Mouse (Mus musculus) hindbrain, embryonic 13.5 days (tissue): ENCODE results near the gene Ncdn. TPM values are rescaled to one million over a fixed set of nuclear protein-coding genes. Genes with fewer than 3 reads are reported as not detected.
A peak's percentile ranks its signal among the peaks of the same experiment; 100 is the strongest.

Source experiments
- ATAC-seq: fragments of 200-750 bp; cut with Nextera tagmentation; 2 replicates; pipeline ENCODE4 v1.8.0; 2017; ENCODE audit warnings: moderate TSS enrichment; ENCODE audit not compliant: low FRiP score
- H3K27ac ChIP-seq: fragments of 300-500 bp; sonication (generic); 2 replicates; pipeline ENCODE4 v1.5.1; 2015; ENCODE audit warnings: inconsistent platforms, mild to moderate bottlenecking, moderate library complexity
- H3K27me3 ChIP-seq: fragments of 300-500 bp; sonication (generic); 2 replicates; pipeline ENCODE4 v1.6.1; 2015; ENCODE audit warnings: mild to moderate bottlenecking, inconsistent platforms
- H3K36me3 ChIP-seq: fragments of 300-500 bp; sonication (generic); 2 replicates; pipeline ENCODE4 v1.6.1; 2015; ENCODE audit warnings: mild to moderate bottlenecking, inconsistent platforms
- H3K4me1 ChIP-seq: fragments of 300-500 bp; sonication (generic); replicated peaks from 2 replicates; pipeline ENCODE4 v1.6.1; 2015; ENCODE audit warnings: inconsistent platforms
- H3K4me2 ChIP-seq: fragments of 300-500 bp; sonication (generic); 2 replicates; pipeline ENCODE4 v1.6.1; 2015; ENCODE audit warnings: inconsistent platforms, mild to moderate bottlenecking, moderate library complexity
- H3K4me3 ChIP-seq: fragments of 300-500 bp; sonication (generic); 2 replicates; pipeline ENCODE4 v1.5.1; 2015; ENCODE audit warnings: mild to moderate bottlenecking, inconsistent platforms
- H3K9ac ChIP-seq: fragments of 300-500 bp; sonication (generic); 2 replicates; pipeline ENCODE4 v1.6.1; 2015; ENCODE audit warnings: mild to moderate bottlenecking, inconsistent platforms
- H3K9me3 ChIP-seq: fragments of 300-500 bp; sonication (generic); 2 replicates; pipeline ENCODE4 v1.6.1; 2016; ENCODE audit warnings: inconsistent platforms
- WGBS: fragments of 180-500 bp; shearing (Covaris S2); methylation state at CpG from one replicate; pipeline ENCODE4 v1.1.7; 2015; 5-methylcytosine and 5-hydroxymethylcytosine counted together
- polyA plus RNA-seq: library from polyadenylated mRNA; unstranded; fragments of >200 nt; fragmentation: Nextera tagmentation; extraction: Ambion mirVana; gene quantifications from 2 replicates; pipeline ENCODE4 v1.2.1, GENCODE M21; 2015

The Ncdn gene
- polyA plus RNA-seq, 1 experiment from 2014 or later: 83.8 TPM

DNA sequence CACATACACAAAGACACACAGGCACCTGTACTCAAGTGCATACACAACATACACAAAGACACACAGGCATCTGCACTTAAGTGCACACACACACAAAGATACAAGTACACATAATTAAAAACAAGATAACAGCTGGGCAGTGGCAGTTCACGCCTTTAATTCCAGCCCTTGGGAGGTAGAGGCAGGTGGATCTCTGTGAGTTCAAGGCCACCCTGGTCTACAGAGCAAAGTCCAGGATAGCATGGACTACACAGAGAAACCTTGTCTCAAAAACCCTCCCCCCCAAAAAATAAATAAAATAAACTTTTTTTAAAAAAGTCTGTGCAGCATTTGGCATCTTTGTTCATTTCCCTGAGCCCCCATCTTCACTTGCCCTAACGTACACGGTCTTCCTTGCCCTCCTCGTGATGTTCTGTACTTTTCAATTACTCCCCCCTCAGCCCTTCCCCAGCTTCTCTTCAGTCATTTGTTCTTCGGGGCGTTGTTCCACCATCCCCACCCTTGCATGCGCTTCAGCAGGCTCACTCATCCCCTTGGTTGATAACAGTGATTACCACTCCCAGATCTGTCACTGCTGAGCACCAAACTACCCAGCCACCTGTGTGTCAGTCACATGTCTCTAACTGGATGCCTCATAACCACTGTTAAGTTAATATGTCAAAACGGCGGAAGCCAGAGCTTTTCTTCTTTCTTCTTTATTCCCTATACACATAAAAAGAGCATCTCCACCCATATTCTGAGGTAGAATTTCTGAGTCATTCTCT is 16.7 kb upstream of the Ncdn start:
- Histone ChIP-seq H3K4me1 (no peaks in the 10 kb centered on the region), H3K4me3 (no peak overlapping the region), H3K27ac (no peak overlapping the region), H3K9me3 (no peaks in the 10 kb centered on the region), H3K9ac (no peak overlapping the region), H3K27me3 (no peaks in the 10 kb centered on the region), H3K36me3 (peaks cover 22% of the 10 kb centered on the region), H3K4me2 (no peak overlapping the region)
- no peak for ATAC-seq
- 95% methylated on average over 9 of the region's 9 CpGs for WGBS

DNA sequence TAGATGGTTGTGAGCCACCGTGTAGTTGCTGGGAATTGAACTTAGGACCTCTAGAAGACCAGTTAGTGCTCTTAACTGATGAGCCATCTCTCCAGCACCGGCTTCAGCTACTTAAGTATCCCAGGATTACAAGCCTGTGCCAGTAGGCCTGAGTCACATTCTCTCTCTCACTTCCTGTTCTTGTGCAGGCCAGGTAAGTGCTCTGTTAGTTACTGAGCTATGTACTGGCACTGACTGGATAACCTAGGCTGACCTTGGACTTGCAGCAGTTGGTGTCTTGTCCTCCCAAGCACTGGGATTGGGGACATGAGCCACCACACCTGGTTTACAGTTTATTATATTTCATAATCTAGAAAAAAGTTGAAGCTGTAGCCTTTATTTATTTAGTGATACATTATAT is 10.2 kb upstream of the Ncdn start:
- H3K4me3 ChIP-seq: no peak overlapping the region
- ATAC-seq: no peak
- no peaks in the 10 kb centered on the region for H3K27me3 ChIP-seq
- 90% methylated on average over 2 of the region's 2 CpGs for WGBS
- H3K4me1 ChIP-seq: no peaks in the 10 kb centered on the region
- no peak overlapping the region for H3K4me2 ChIP-seq
- peaks cover 44% of the 10 kb centered on the region for H3K36me3 ChIP-seq
- H3K27ac ChIP-seq: no peak overlapping the region
- no peaks in the 10 kb centered on the region for H3K9me3 ChIP-seq
- no peak overlapping the region for H3K9ac ChIP-seq

DNA sequence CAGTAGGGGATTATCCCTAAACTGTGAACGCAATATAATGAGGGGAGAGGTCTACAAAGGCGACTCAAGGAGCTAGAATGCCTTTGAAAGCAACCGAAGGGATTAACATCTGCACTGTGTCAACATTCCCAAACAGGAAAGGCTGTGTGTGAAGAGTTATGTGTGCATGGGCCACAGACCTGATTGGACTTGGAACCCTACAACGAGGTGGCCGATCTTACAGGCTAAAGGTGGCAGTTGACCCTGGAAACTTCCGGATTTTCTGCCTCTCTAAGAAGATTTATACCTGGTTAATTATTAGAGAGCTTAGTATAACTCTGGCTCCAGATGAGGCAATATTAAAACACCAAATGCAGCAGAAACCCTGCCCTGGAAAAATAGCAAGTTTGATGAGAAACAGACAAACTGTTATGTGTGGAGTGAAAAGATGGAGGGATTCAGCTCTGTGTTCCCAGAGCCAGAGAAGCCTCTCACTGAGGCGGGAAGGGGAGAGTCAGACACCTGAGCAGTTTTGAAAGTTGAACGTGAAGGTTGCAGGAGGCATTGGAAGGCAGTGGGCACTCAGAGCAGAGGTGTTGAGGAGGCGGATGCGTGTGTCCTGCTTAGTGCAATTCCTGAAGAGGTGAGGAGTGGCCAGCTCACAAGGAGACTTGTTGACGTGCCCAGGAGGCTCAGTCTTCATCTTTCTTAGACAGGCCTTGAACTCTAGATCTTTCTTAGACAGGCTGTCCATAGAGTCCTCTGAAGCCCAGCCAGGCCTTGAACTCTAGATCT is 9.5 kb upstream of the Ncdn start:
- no peak overlapping the region for H3K9ac ChIP-seq
- no peaks in the 10 kb centered on the region for H3K9me3 ChIP-seq
- H3K27me3 ChIP-seq: no peaks in the 10 kb centered on the region
- H3K36me3 ChIP-seq: peaks cover 47% of the 10 kb centered on the region
- H3K4me2 ChIP-seq: no peak overlapping the region
- WGBS: 87% methylated on average over 11 of the region's 11 CpGs
- no peak overlapping the region for H3K27ac ChIP-seq
- no peaks in the 10 kb centered on the region for H3K4me1 ChIP-seq
- no peak overlapping the region for H3K4me3 ChIP-seq
- ATAC-seq: no peak

DNA sequence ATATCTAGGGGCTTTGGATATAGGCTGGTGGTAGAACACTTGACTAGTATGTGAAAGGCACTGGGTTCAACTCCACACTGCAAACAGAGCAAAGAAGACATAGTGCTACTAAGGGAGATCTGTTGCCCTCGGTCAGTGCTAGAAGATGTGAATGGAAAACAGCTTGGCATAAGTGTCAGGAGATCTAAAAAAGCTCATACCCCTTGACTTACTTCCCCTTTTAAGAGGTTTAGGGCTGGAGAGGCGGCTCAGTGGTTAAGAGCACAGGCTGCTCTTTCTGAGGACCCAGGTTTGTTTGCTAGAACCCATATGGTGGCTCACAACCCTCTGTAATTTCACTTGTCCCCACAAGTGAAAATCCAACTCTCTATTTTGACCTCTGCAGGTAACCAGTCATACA is 6.2 kb upstream of the Ncdn start:
- Histone ChIP-seq H3K4me2 (no peak overlapping the region), H3K9ac (no peak overlapping the region), H3K36me3 (peaks cover 49% of the 10 kb centered on the region), H3K9me3 (no peaks in the 10 kb centered on the region), H3K27me3 (no peaks in the 10 kb centered on the region), H3K27ac (no peak overlapping the region), H3K4me1 (peaks cover 13% of the 10 kb centered on the region), H3K4me3 (no peak overlapping the region)
- WGBS: 92% methylated on average over 2 of the region's 2 CpGs
- no peak for ATAC-seq

DNA sequence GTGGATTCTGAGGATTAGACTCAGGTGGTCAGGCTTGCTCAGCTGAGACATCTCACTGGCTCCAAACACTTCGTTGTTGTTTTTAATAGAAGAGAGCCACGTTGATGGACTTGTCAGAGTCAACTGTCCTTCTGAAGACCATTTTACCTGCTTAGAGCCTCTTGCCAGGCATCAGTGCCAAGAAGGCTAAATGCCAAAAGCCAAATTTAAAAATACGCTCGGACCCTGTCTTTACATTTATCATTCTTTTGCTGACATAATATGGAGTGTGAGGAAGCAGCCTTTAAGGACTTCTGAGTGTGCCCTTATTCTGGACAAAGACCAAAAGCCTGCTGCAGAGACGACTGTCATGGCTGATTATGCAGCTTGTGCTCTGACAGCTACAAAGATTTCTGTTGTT is 5.1 kb upstream of the Ncdn start:
- 89% methylated on average over 5 of the region's 5 CpGs for WGBS
- H3K27me3 ChIP-seq: no peaks in the 10 kb centered on the region
- no peak overlapping the region for H3K9ac ChIP-seq
- H3K4me3 ChIP-seq: no peak overlapping the region
- peaks cover 45% of the 10 kb centered on the region for H3K36me3 ChIP-seq
- peaks cover 17% of the 10 kb centered on the region for H3K4me1 ChIP-seq
- no peak for ATAC-seq
- no peak overlapping the region for H3K4me2 ChIP-seq
- H3K9me3 ChIP-seq: no peaks in the 10 kb centered on the region
- no peak overlapping the region for H3K27ac ChIP-seq

DNA sequence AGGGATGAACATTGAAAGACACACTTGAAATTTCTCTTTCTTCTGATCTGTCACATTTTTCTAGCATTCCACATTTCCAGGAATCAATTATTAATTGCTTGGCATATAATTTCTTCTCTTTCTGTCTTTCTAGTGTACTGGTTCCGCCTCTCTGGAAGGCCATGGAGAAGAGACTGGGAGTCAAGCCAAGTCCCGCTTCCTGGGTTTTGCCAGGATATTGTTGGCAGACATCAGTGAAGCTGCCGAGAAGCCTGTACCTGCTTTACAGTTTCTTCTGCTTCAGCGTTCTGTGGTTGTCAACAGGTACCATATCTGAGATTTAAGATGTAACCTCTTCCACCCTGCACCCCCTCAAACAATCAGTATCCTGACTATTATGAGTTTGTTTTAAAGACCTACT is 3.5 kb upstream of the Ncdn start:
- WGBS: 81% methylated on average over 4 of the region's 4 CpGs
- no peak for ATAC-seq
- H3K9ac ChIP-seq: no peak overlapping the region
- no peaks in the 10 kb centered on the region for H3K27me3 ChIP-seq
- peaks cover 26% of the 10 kb centered on the region for H3K4me1 ChIP-seq
- no peak overlapping the region for H3K4me2 ChIP-seq
- H3K4me3 ChIP-seq: no peak overlapping the region
- peaks cover 31% of the 10 kb centered on the region for H3K36me3 ChIP-seq
- H3K27ac ChIP-seq: no peak overlapping the region
- no peaks in the 10 kb centered on the region for H3K9me3 ChIP-seq

DNA sequence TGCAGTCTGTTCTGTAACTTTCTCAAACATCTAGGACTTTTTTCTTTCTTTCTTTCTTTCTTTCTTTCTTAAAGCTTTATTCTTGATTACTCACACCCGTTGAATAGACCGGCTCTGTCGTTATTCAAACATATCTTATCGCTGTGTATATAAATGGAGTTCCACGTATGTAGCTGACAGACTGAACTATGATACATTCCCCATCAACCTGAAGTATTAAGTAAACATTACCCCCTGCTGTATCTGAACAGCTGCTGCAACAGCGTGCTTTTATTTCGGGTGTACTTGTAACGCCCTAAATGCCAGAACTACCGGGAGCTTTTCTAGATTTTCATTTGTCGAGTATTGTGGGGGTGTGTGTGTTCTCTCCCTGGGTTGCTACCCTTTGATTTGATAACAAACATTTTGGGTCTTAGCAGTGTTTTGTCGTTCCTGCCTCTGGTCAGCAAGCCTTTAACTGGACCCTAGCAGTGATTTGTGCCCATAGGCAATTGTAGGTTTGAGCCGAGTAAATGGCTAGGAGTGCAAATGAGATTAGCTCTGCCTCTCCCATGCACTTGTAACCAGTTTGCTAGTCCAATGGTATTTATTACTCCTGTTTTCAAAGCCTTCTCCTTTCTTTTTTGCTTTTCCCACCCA is 1.6 kb upstream of the Ncdn start:
- peak overlapping the region; percentile 90 for H3K9ac ChIP-seq

DNA sequence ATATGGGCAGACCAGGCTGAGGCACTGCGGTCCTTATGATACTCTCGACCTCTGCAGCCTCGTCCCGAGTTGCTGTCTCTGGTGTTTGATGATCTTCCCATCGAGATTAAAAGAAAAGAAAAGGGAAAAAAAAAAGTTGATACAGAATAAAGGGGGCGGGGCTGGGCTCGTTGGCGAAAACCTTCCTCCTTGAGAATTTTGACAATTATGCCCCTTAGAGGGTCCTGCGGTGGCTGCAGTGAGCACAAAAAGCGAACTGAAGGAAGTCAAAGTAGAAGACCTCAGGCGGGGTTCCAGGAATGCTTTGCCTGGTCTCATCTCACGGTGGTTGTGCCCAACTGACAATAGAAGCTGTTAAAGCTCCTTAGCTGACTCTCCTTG is 983 bp upstream of the Ncdn start:
- WGBS: 1% methylated on average over 12 of the region's 12 CpGs
- ATAC-seq: no peak
- Histone ChIP-seq H3K4me3 (peak overlapping the region; percentile 69), H3K4me2 (peak overlapping the region; percentile 97), H3K4me1 (peaks cover 51% of the 10 kb centered on the region), H3K36me3 (peaks cover 24% of the 10 kb centered on the region), H3K27ac (peak overlapping the region; percentile 98), H3K9me3 (no peaks in the 10 kb centered on the region), H3K27me3 (no peaks in the 10 kb centered on the region), H3K9ac (peak overlapping the region; percentile 90)

More for the DNA sequence above, 1.6 kb upstream of the Ncdn start:
- peak overlapping the region; percentile 97 for H3K4me2 ChIP-seq
- H3K9me3 ChIP-seq: no peaks in the 10 kb centered on the region
- peak overlapping the region; percentile 69 for H3K4me3 ChIP-seq
- no peak overlapping the region for H3K27ac ChIP-seq
- 56% methylated on average over 12 of the region's 12 CpGs for WGBS
- H3K36me3 ChIP-seq: peaks cover 23% of the 10 kb centered on the region
- H3K4me1 ChIP-seq: peaks cover 45% of the 10 kb centered on the region
- no peaks in the 10 kb centered on the region for H3K27me3 ChIP-seq
- ATAC-seq: no peak

DNA sequence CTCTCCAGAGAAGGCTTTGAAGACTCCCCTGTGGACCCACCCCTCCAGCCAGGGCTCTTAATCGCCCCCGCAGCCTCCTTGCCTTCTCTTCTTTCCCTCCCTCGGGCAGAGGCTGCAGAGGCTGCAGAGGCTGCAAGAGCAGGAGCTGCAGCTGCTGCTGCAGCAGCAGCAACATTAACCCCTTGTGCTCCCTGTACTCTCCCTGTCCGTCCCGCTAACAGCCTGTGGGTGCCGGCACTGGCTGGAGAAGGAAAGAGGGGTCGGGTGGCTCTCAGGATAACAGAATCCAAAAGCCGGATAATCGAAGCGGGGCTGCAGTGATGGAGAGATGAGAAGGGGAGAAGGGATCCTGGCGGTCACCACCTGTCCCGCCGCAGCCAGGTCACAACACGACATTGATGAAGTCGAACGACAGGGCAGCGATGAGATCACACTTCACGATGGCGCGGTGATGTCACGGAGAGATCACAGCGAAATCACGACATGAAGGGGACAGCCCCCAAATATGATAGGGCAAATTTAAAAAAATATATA is 563 bp downstream of the Ncdn start:
- WGBS: under 1% methylated on average over 23 of the region's 23 CpGs
- Histone ChIP-seq H3K27me3 (no peaks in the 10 kb centered on the region), H3K4me2 (peak overlapping the region; percentile 97), H3K4me3 (peak overlapping the region; percentile 69), H3K27ac (peak overlapping the region; percentile 98), H3K4me1 (peaks cover 65% of the 10 kb centered on the region), H3K9ac (peak overlapping the region; percentile 90), H3K36me3 (peaks cover 31% of the 10 kb centered on the region), H3K9me3 (no peaks in the 10 kb centered on the region)
- peak; percentile 0; the same call in 1 of the 2 replicates for ATAC-seq

DNA sequence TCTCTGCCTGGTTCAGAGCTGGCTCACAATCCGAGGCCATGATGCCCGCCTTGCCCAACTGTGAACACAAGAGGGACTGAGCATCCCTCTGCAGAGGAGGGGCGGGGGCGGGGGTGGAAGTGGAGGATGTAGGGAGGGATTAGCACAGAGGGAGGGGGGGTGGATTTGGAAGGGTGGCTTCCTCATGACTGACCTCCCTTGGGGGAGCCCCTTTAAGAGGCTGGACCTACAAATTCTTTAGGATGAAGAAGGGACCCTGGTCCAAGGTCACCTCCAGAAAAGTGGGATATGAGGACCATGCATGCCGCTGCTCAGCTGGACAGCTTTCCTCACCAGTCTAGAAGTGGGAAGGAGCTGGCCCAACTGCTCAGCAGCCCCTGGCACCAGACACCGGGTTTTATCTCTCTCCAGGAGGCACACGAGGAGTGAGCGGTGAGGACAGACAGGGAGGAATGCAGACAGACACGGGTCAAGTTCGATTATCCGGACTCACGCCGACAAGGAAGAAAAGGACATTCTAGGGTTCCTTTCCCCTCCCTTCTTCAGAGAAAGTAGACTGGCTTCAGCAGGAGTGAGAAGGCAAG is 1.1 kb downstream of the Ncdn start:
- peak overlapping the region; percentile 98 for H3K27ac ChIP-seq
- no peak for ATAC-seq
- peaks cover 65% of the 10 kb centered on the region for H3K4me1 ChIP-seq
- H3K4me2 ChIP-seq: peak overlapping the region; percentile 97
- H3K4me3 ChIP-seq: peak overlapping the region; percentile 69
- H3K36me3 ChIP-seq: peaks cover 32% of the 10 kb centered on the region
- WGBS: 3% methylated on average over 13 of the region's 13 CpGs
- H3K9me3 ChIP-seq: no peaks in the 10 kb centered on the region
- no peaks in the 10 kb centered on the region for H3K27me3 ChIP-seq
- peak overlapping the region; percentile 90 for H3K9ac ChIP-seq

DNA sequence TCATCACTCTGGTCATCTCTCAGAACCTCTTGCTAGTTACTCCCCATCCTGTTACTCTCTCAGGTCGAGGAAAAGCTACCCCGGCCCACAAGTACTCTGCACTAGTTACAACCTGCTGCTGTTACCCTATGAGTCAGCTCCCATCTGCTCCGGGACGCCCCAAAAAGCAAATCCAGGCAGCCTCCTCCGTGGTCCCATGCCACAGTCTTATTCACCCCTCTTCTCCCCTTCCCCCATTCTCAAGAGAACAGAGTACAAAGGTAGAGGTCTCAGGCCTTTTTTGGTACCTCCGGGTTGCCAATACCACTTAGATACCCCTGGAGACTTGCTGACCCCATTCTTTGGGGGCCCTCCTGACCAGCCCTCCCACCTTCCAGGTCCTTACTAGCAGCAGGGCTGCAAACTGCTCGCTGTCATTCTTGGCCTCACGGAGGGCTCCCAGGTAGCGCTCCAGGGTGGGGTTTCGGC is 1.6 kb downstream of the Ncdn start:
- no peak for ATAC-seq
- Histone ChIP-seq H3K9ac (peak overlapping the region; percentile 90), H3K27ac (no peak overlapping the region; the same call in 1 of the 2 replicates), H3K4me3 (peak overlapping the region; percentile 69), H3K4me1 (peaks cover 65% of the 10 kb centered on the region), H3K9me3 (no peaks in the 10 kb centered on the region), H3K36me3 (peaks cover 37% of the 10 kb centered on the region), H3K4me2 (peak overlapping the region; percentile 97), H3K27me3 (no peaks in the 10 kb centered on the region)
- WGBS: 54% methylated on average over 10 of the region's 10 CpGs
